Mouse (Mus musculus): ENCODE results near the gene Ube2t.

- TF ChIP-seq CTCF (IDR thresholded peaks at IDR 0.05; ENCODE audit: low read depth), result no peak
- TF ChIP-seq EP300 (optimal IDR thresholded peaks at IDR 0.05), result no peak
Observed at GRCm38 (mm10) chr1:135020281-135020940, 58.0 kb downstream of the Ube2t start.

All from stomach, postnatal 0 days (tissue).